Mouse (Mus musculus): ENCODE data around the gene Trappc10. TPM values are rescaled to one million over a fixed set of nuclear protein-coding genes. Genes with fewer than 3 reads are reported as not detected.
A peak's percentile ranks its signal among the peaks of the same experiment; 100 is the strongest.
"Not testable (repeated sequence)": the region's sequence is repeated elsewhere in the genome, so short reads cannot be mapped to it uniquely, and the experiment has no call there.

Gene Trappc10
- total RNA-seq, 2 experiments from 2014 or later: 43.6 to 45.3 TPM

DNA sequence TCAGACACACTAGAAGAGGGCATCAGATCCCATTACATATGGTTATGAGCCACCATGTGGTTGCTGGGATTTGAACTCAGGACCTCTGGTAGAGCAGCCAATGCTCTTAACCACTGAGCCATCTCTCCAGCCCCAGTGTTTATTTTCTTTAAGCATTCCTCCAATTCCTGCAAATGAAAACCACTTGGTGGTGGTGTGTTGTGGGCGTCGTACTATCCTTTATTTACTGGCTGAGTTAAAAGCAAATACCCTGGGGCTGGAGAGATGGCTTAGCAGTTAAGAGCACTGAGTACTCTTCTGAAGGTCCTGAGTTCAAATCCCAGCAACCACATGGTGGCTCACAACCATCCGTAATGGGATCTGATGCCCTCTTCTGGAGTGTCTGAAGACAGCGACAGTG, 58.4 kb downstream of the Trappc10 start:
- not testable (repeated sequence) for DNase-seq

- no peak for DNase-seq
Observed at GRCm38 (mm10) chr10:78185381-78185725, 59.1 kb downstream of the Trappc10 start.

GRCm38 (mm10) chr10:78184531-78185380, 59.7 kb downstream of the Trappc10 start, which contains the start of gene Pwp2:
Gene Pwp2, minus strand, starts transcription at chr10:78185149.
- peak; percentile 90 for DNase-seq

GRCm38 (mm10) chr10:78183577-78183976, 60.9 kb downstream of the Trappc10 start:
- DNase-seq: no peak

- DNase-seq: no peak
Observed at GRCm38 (mm10) chr10:78182321-78182720, 62.1 kb downstream of the Trappc10 start.

- DNase-seq: no peak
Observed at GRCm38 (mm10) chr10:78174474-78174873, 70.0 kb downstream of the Trappc10 start.

DNA sequence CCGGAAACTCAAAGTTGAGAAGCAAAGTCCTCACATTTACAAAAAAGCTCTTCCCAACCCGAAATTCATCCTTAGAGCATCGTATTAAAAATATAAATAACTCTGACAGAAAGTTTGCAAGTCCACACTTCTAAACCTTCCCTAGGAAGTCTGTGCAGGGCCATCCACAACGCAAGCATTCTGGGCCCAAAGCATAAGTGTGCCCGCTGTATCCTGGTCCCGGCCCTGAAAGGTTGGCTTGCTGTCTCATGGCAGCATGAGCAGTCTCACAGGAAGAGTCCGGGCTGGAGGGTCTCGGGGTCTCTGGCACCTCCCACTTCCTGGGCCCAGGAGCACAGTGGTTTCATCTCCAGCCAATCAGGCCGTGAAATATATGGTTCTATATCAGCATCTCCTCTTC, 72.9 kb downstream of the Trappc10 start:
- no peak for DNase-seq

- DNase-seq: no peak
Observed at GRCm38 (mm10) chr10:78171057-78171456, 73.4 kb downstream of the Trappc10 start.

DNA sequence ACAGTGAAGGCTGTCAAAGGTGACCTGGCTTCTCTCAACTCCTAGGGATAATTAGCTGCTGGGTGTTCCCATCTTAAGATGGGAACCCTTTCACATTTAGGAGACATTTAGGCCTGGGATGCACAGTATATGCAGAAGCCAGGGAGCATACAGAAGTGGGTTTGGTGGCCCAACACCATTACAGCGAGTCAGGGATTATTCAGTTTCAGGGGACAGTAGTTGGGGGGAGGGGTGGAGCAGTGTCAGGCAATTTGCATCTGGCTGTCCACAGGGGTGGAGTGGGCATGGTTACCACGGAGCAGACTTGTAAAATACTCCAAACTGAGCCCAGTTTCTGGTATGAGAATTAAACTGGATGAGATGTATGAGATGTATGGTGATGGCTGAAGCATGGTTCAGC, 74.0 kb downstream of the Trappc10 start:
- no peak for DNase-seq

GRCm38 (mm10) chr10:78169281-78170042, 75.0 kb downstream of the Trappc10 start, which contains the start of gene D10Jhu81e:
Gene D10Jhu81e, minus strand, starts transcription at chr10:78169782.
- DNase-seq: peak; percentile 100

- DNase-seq: no peak
Observed at GRCm38 (mm10) chr10:78168792-78169191, 75.6 kb downstream of the Trappc10 start.

DNA sequence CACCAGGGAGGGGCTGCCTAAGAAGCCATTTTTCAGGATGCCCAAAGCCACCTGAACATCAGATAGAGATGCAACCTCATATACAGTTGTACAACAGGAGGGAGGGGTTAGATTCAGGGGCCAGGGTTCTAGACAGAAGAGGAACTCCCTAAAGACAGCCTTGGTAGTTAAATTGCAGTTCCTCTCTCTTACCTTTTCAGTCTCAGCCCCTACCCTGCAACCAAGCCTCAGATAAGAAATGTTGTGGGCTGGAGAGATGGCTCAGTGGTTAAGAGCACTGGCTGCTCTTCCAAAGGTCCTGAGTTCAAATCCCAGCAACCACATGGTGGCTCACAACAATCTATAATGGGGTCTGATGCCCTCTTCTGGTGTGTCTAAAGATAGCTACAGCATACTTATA, 76.7 kb downstream of the Trappc10 start:
- no peak for DNase-seq

GRCm38 (mm10) chr10:78167333-78167732, 77.1 kb downstream of the Trappc10 start:
- no peak for DNase-seq

- DNase-seq: no peak
Observed at GRCm38 (mm10) chr10:78165256-78166005, 79.0 kb downstream of the Trappc10 start.

DNA sequence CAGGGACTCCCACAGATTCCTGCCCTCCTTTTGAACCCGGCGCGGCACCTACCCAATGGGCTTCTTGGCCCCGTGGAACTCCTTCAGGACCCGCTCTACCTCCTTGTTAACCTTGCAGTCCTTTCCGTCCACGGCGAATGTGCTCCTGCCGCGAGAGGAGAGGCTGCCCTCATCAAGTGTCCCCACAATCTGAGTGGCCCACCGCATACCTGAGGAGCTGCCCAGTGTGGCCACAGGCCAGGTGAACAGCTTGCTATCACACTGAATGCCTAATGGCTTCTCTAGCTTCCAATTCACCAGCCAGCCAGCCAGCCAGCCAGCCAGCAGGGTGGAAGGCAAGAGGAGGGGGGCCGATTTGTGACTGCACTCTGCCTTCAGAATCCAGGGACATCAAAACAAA, 79.7 kb downstream of the Trappc10 start:
- DNase-seq: no peak

DNA sequence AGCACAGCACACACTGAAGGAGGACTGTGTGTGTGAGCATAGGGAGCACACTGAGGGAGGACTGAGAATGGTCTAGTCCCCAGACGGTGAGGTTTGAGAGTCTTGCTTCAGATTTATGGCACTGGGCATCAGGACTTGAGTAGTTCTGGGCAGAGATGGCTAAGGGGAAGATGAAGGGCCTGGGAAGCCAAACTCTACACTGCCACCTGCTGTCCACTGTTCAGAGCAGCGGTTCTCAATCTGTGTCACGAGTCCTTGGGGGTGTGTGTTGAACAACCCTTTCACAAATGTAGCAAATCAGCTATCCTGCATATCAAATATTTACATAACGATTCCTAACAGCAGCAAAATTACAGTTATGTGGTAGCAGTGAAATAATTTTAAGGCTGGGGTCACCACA, 80.5 kb downstream of the Trappc10 start:
- peak; percentile 84 for DNase-seq

DNA sequence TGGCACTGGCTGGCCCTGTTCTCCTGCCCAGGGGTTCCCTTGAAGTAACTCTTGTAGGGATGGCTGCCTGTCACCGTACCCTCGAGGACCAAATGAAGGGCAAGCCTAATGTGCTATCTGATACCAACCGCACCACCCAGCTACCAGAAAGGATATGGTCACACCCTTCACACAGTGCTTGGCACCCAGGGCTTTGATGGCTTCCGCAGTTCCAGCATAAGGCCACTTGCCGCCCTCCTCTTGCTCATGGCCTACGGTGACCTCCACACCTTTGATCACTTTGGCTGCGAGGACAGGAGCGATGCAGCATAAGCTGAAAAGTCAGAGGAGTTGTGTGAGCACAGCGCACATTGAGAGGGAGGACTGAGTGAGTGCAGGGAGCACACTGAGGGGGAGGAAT, 81.2 kb downstream of the Trappc10 start:
- DNase-seq: no peak

GRCm38 (mm10) chr10:78162646-78163045, 81.8 kb downstream of the Trappc10 start:
- DNase-seq: no peak

GRCm38 (mm10) chr10:78161096-78161495, 83.3 kb downstream of the Trappc10 start:
- no peak for DNase-seq

GRCm38 (mm10) chr10:78160369-78161095, 83.9 kb downstream of the Trappc10 start:
- DNase-seq: no peak

DNA sequence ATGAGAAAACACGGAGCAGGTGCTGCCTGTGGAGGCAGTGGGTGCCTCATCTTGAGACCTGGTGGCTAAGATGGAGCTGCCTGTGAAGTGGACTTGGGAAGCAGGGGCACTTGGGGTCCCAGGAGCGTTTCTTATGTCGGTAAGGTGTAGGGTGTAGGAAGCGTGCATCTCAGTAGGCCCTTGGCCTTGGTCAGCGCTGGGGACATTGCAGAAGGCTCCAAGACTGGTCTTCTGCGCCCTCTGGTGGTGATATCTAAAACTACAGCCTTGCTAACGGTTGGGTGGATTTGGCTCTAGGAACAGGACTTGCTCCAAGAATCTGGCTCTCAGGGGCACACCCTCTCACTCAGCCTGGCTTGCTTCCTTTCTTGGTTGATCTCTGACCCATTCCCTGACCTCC, 84.5 kb downstream of the Trappc10 start:
- DNase-seq: peak; percentile 91

DNA sequence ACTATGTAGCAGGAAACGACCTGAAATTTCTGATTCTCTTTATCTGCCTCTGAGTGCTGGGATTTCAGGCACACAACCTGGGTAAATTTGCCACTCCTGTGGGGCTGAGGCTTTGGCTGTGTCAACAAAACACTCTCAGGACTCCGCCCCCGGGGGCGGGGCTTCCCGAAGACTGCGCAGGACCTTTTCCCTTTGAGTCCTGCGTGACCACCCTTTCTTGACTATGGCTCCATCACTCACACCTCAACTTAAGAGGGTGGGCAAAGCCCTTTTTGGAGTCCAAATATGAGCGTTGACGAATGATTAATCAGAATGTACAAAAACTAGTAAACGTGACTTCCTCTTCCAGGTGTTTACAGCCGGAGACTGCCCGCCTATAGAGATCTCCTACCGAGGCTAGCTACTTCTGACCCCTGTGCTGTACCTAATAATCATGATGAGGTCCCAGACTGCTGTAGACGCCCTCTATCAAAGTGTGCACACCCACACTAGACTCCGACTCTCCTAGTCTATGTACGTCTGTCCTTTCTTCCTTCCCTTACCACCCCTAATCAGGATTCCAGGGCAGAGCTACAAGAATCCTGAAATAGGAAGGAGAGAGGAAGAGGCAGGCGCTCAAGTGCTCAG, 85.1 kb downstream of the Trappc10 start:
- DNase-seq: peak; percentile 58
